Mouse (Mus musculus): ENCODE data around the gene Fam104a.

- TF ChIP-seq CTCF (IDR thresholded peaks at IDR 0.05; ENCODE audit: low read depth) (no peak), EP300 (IDR thresholded peaks at IDR 0.05; ENCODE audit: low read depth) (no peak)
Observed at GRCm38 (mm10) chr11:113622028-113622427, 61.9 kb downstream of the Fam104a start.
